Mouse (Mus musculus) embryonic facial prominence, embryonic 12.5 days (tissue): ENCODE results near the gene Ganab. TPM values are rescaled to one million over a fixed set of nuclear protein-coding genes. Genes with fewer than 3 reads are reported as not detected.

ENCODE experiments used
- ATAC-seq: fragments of 200-750 bp; cut with Nextera tagmentation; 2 replicates; pipeline ENCODE4 v1.8.0; 2017; ENCODE audit not compliant: insufficient number of reproducible peaks, insufficient read depth, low FRiP score, low TSS enrichment
- H3K27ac ChIP-seq: fragments of 300-500 bp; sonication (generic); 2 replicates; pipeline ENCODE4 v1.5.1; 2016; ENCODE audit warnings: mild to moderate bottlenecking
- H3K27me3 ChIP-seq: fragments of 300-500 bp; sonication (generic); 2 replicates; pipeline ENCODE4 v1.6.1; 2016; ENCODE audit warnings: mild to moderate bottlenecking, moderate library complexity
- H3K36me3 ChIP-seq: fragments of 300-500 bp; sonication (generic); 2 replicates; pipeline ENCODE4 v1.6.1; 2016; ENCODE audit warnings: mild to moderate bottlenecking
- H3K4me1 ChIP-seq: fragments of 300-500 bp; sonication (generic); 2 replicates; pipeline ENCODE4 v1.6.1; 2016
- H3K4me2 ChIP-seq: fragments of 300-500 bp; sonication (generic); replicated peaks from 2 replicates; pipeline ENCODE4 v1.6.1; 2016; ENCODE audit warnings: mild to moderate bottlenecking, moderate library complexity
- H3K4me3 ChIP-seq: fragments of 300-500 bp; sonication (generic); 2 replicates; pipeline ENCODE4 v1.5.1; 2016; ENCODE audit warnings: mild to moderate bottlenecking
- H3K9ac ChIP-seq: fragments of 300-500 bp; sonication (generic); 2 replicates; pipeline ENCODE4 v1.6.1; 2016; ENCODE audit warnings: mild to moderate bottlenecking, moderate library complexity
- H3K9me3 ChIP-seq: fragments of 300-500 bp; sonication (generic); 2 replicates; pipeline ENCODE4 v1.6.1; 2016; ENCODE audit warnings: mild to moderate bottlenecking, moderate library complexity
- WGBS: fragments of 180-500 bp; shearing (Covaris S2); methylation state at CpG from one replicate; pipeline ENCODE4 v1.1.7; 2016; 5-methylcytosine and 5-hydroxymethylcytosine counted together
- polyA plus RNA-seq: library from polyadenylated mRNA; unstranded; fragments of >200 nt; fragmentation: Nextera tagmentation; extraction: Ambion mirVana; gene quantifications from 2 replicates; pipeline ENCODE4 v1.2.1, GENCODE M21; 2016

Ganab gene
- polyA plus RNA-seq, 1 experiment from 2014 or later: 119 TPM

- Histone ChIP-seq H3K27ac (peak overlapping the region; percentile 89), H3K4me2 (peak overlapping the region; percentile 82), H3K36me3 (peaks cover 29% of the 10 kb centered on the region), H3K4me1 (peaks cover 9% of the 10 kb centered on the region), H3K9ac (no peak overlapping the region), H3K4me3 (peak overlapping the region; percentile 72), H3K27me3 (no peaks in the 10 kb centered on the region), H3K9me3 (no peaks in the 10 kb centered on the region)
- no peak for ATAC-seq
- 64% methylated on average over 6 of the region's 6 CpGs for WGBS
Measured at GRCm38 (mm10) chr19:8919684-8920072, 21.8 kb downstream of the Ganab start.

- H3K27ac ChIP-seq: peak within 1 kb of the TSS; percentile 89
- peaks cover 9% of the 10 kb centered on the region for H3K4me1 ChIP-seq
- no peaks in the 10 kb centered on the region for H3K27me3 ChIP-seq
- peak within 1 kb of the TSS; percentile 82 for H3K4me2 ChIP-seq
- 3% methylated on average over 50 of the region's 50 CpGs for WGBS
- peak within 1 kb of the TSS; percentile 72 for H3K4me3 ChIP-seq
- H3K9ac ChIP-seq: peak within 1 kb of the TSS; percentile 76
- no peaks in the 10 kb centered on the region for H3K9me3 ChIP-seq
- peak; percentile 95 for ATAC-seq
- peaks cover 24% of the 10 kb centered on the region for H3K36me3 ChIP-seq
Measured at GRCm38 (mm10) chr19:8920073-8920736, 22.3 kb downstream of the Ganab start, which contains the start of gene B3gat3. TSS of gene B3gat3 (plus strand) at chr19:8920374.

- Histone ChIP-seq H3K9ac (peak overlapping the region; percentile 76), H3K36me3 (peaks cover 24% of the 10 kb centered on the region), H3K4me1 (peaks cover 9% of the 10 kb centered on the region), H3K27ac (peak overlapping the region; percentile 89), H3K4me2 (peak overlapping the region; percentile 82), H3K9me3 (no peaks in the 10 kb centered on the region), H3K4me3 (peak overlapping the region; percentile 72), H3K27me3 (no peaks in the 10 kb centered on the region)
- 2% methylated on average over 6 of the region's 6 CpGs for WGBS
- ATAC-seq: no peak; the same call in 1 of the 2 replicates
Measured at GRCm38 (mm10) chr19:8920836-8921291, 23.0 kb downstream of the Ganab start.

- Histone ChIP-seq H3K9ac (no peak overlapping the region), H3K4me2 (peak overlapping the region; percentile 82), H3K4me3 (0 out of 2 replicates have a peak overlapping the region, but pooled peaks have one; percentile 72), H3K27me3 (no peaks in the 10 kb centered on the region), H3K4me1 (peaks cover 9% of the 10 kb centered on the region), H3K9me3 (no peaks in the 10 kb centered on the region), H3K36me3 (peaks cover 23% of the 10 kb centered on the region), H3K27ac (no peak overlapping the region)
- WGBS: 53% methylated on average over 9 of the region's 9 CpGs
- ATAC-seq: no peak
Measured at GRCm38 (mm10) chr19:8921741-8922140, 23.9 kb downstream of the Ganab start.

- no peak for ATAC-seq
- Histone ChIP-seq H3K4me2 (no peak overlapping the region), H3K4me1 (peaks cover 10% of the 10 kb centered on the region), H3K4me3 (no peak overlapping the region), H3K9ac (no peak overlapping the region), H3K9me3 (no peaks in the 10 kb centered on the region), H3K27me3 (no peaks in the 10 kb centered on the region), H3K36me3 (peaks cover 21% of the 10 kb centered on the region), H3K27ac (no peak overlapping the region)
- 85% methylated on average over 2 of the region's 2 CpGs for WGBS
Measured at GRCm38 (mm10) chr19:8926766-8927165, 28.9 kb downstream of the Ganab start.

- Histone ChIP-seq H3K27me3 (no peaks in the 10 kb centered on the region), H3K36me3 (peaks cover 20% of the 10 kb centered on the region), H3K9me3 (no peaks in the 10 kb centered on the region), H3K9ac (no peak overlapping the region), H3K4me2 (no peak overlapping the region), H3K4me3 (no peak overlapping the region), H3K27ac (no peak overlapping the region), H3K4me1 (peaks cover 9% of the 10 kb centered on the region; the same call in 1 of the 2 replicates)
- no peak for ATAC-seq
- WGBS: 88% methylated on average over 12 of the region's 12 CpGs
Measured at GRCm38 (mm10) chr19:8927891-8928525, 30.1 kb downstream of the Ganab start.

DNA sequence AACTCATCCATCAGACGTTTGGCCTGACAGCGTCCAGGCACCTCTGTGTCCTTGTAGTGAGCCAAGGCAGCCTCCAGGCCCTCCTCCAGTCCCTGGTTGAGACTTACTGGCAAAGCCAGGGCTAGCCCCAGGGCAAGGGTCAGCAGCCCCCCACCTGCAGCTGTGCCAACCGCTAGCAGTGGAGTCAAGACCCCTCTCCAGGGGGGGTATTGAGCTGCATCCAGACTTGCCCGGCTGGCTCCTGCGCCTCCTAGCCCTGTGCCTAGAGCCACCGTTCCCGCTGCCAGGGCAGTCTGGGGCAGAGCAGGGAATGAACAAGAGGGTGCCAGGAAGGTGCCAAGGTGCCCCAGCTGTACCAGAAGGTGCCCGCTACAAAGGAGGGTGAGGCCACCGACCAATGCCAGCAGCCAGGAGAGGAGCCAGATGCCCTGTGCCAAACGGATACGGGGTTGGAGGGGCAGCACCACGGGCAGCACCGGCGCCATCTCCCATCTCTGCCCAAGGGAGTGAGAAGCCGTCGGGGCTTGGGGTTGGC, 30.9 kb downstream of the Ganab start:
- WGBS: 15% methylated on average over 16 of the region's 16 CpGs
- ATAC-seq: 0 out of 2 replicates have a peak, but pooled peaks have one; percentile 14
- Histone ChIP-seq H3K27ac (peak overlapping the region; percentile 77), H3K4me3 (peak overlapping the region; percentile 70), H3K27me3 (no peaks in the 10 kb centered on the region), H3K9me3 (no peaks in the 10 kb centered on the region), H3K4me2 (peak overlapping the region; percentile 81), H3K9ac (peak overlapping the region; percentile 88; the same call in 1 of the 2 replicates), H3K36me3 (peaks cover 24% of the 10 kb centered on the region), H3K4me1 (peaks cover 9% of the 10 kb centered on the region; the same call in 1 of the 2 replicates)

GRCm38 (mm10) chr19:8929224-8930088, 31.6 kb downstream of the Ganab start, which contains the start of the genes Rom1 and Eml3:
TSS of gene Rom1 (minus strand) at chr19:8929356.
TSS of gene Eml3 (plus strand) at chr19:8929552.
- Histone ChIP-seq H3K27me3 (no peaks in the 10 kb centered on the region), H3K27ac (peak within 1 kb of the TSS; percentile 77), H3K4me3 (peak within 1 kb of the TSS; percentile 70), H3K4me2 (peak within 1 kb of the TSS; percentile 81), H3K9me3 (no peaks in the 10 kb centered on the region), H3K4me1 (peaks cover 9% of the 10 kb centered on the region; the same call in 1 of the 2 replicates), H3K9ac (peak within 1 kb of the TSS; percentile 88), H3K36me3 (peaks cover 30% of the 10 kb centered on the region)
- WGBS: 1% methylated on average over 71 of the region's 74 CpGs
- ATAC-seq: peak; percentile 72

- ATAC-seq: no peak
- H3K4me1 ChIP-seq: peaks cover 9% of the 10 kb centered on the region; the same call in 1 of the 2 replicates
- H3K4me2 ChIP-seq: peak overlapping the region; percentile 81
- no peaks in the 10 kb centered on the region for H3K9me3 ChIP-seq
- H3K36me3 ChIP-seq: peaks cover 35% of the 10 kb centered on the region
- 11% methylated on average over 11 of the region's 11 CpGs for WGBS
- H3K27ac ChIP-seq: no peak overlapping the region
- no peaks in the 10 kb centered on the region for H3K27me3 ChIP-seq
- peak overlapping the region; percentile 88 for H3K9ac ChIP-seq
- peak overlapping the region; percentile 70 for H3K4me3 ChIP-seq
Measured at GRCm38 (mm10) chr19:8930117-8930516, 32.2 kb downstream of the Ganab start.

- no peaks in the 10 kb centered on the region for H3K27me3 ChIP-seq
- 83% methylated on average over 7 of the region's 7 CpGs for WGBS
- H3K27ac ChIP-seq: no peak overlapping the region
- peaks cover 9% of the 10 kb centered on the region; the same call in 1 of the 2 replicates for H3K4me1 ChIP-seq
- H3K9me3 ChIP-seq: no peaks in the 10 kb centered on the region
- peak overlapping the region; percentile 70; the same call in 1 of the 2 replicates for H3K4me3 ChIP-seq
- H3K36me3 ChIP-seq: peaks cover 36% of the 10 kb centered on the region
- H3K9ac ChIP-seq: peak overlapping the region; percentile 88
- ATAC-seq: no peak
- peak overlapping the region; percentile 81 for H3K4me2 ChIP-seq
Measured at GRCm38 (mm10) chr19:8930771-8931170, 32.9 kb downstream of the Ganab start.

- H3K27ac ChIP-seq: no peak overlapping the region
- ATAC-seq: no peak
- no peak overlapping the region for H3K4me3 ChIP-seq
- WGBS: 87% methylated on average over 2 of the region's 2 CpGs
- H3K27me3 ChIP-seq: no peaks in the 10 kb centered on the region
- H3K9ac ChIP-seq: no peak overlapping the region
- no peaks in the 10 kb centered on the region for H3K9me3 ChIP-seq
- no peak overlapping the region for H3K4me2 ChIP-seq
- peaks cover 10% of the 10 kb centered on the region for H3K4me1 ChIP-seq
- H3K36me3 ChIP-seq: peaks cover 52% of the 10 kb centered on the region
Measured at GRCm38 (mm10) chr19:8936736-8937135, 38.9 kb downstream of the Ganab start.
